Mouse (Mus musculus): ENCODE data around the gene Btn1a1.

DNA sequence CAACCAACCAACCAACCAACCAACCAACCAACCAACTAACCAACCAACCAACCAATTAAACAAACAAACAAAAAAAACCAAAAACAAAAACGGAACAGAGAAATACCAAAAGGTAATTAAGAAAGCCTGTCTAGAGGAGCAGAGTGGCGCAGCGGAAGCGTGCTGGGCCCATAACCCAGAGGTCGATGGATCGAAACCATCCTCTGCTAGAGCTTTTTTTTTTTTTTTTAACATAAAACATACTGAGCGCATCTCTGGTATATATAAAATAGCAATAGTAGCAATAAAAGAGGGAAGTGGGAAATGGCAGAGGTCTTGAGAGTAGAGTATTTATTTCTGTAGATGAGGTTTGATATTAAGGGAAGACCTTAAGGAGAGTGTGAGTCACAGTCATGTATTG, 34.2 kb upstream of the Btn1a1 start:
- no peak for TF ChIP-seq CTCF (IDR thresholded peaks at IDR 0.05; ENCODE audit: low read depth)
- TF ChIP-seq EP300 (IDR thresholded peaks at IDR 0.05; ENCODE audit: low read depth) = no peak
